Mouse (Mus musculus) MEL (cell line): ENCODE data around the gene Dedd.

ENCODE experiments used
- BHLHE40 ChIP-seq: IDR thresholded peaks from 2 replicates; pipeline ENCODE4 v1.6.1; 2012; ENCODE audit warnings: low read depth, mild to moderate bottlenecking, inconsistent platforms, low read length, improper control_type of control experiment, borderline replicate concordance
- CHD2 ChIP-seq: IDR thresholded peaks from 2 replicates; pipeline ENCODE4 v1.6.1; 2011; ENCODE audit warnings: low read length, improper control_type of control experiment
- CTCF ChIP-seq, 3 experiments: IDR thresholded peaks in 2 of 3; conservative IDR thresholded peaks in 1 of 3; 2 replicates each; pipeline ENCODE4 v1.5.1; 2011 to 2012; ENCODE audit warnings: low read length in 3 of 3, low read depth in 2 of 3, mild to moderate bottlenecking in 2 of 3, improper control_type of control experiment in 1 of 3, inconsistent platforms in 1 of 3, mixed read lengths in 1 of 3, moderate library complexity in 1 of 3; ENCODE audit not compliant: control insufficient read depth in 1 of 3, insufficient read depth in 1 of 3, poor library complexity in 1 of 3, severe bottlenecking in 1 of 3
- ELF1 ChIP-seq: IDR thresholded peaks from 2 replicates; pipeline ENCODE4 v1.6.1; 2014; ENCODE audit warnings: low read depth, mild to moderate bottlenecking, inconsistent platforms, low read length, improper control_type of control experiment, moderate library complexity
- HCFC1 ChIP-seq: IDR thresholded peaks from 2 replicates; pipeline ENCODE4 v1.6.1; 2012; ENCODE audit warnings: low read depth, mild to moderate bottlenecking, inconsistent platforms, low read length, improper control_type of control experiment, moderate library complexity
- KAT2A ChIP-seq: conservative IDR thresholded peaks from 2 replicates; pipeline ENCODE4 v1.6.1; 2012; ENCODE audit warnings: low read depth, low read length, improper control_type of control experiment, inconsistent platforms
- NRF1 ChIP-seq: IDR thresholded peaks from 2 replicates; pipeline ENCODE4 v1.6.1; 2014; ENCODE audit warnings: low read depth, mild to moderate bottlenecking, inconsistent platforms, low read length, improper control_type of control experiment, moderate library complexity; ENCODE audit not compliant: poor library complexity, insufficient read depth, severe bottlenecking
- POLR2A ChIP-seq, 2 experiments: IDR thresholded peaks; 2 replicates each; pipeline ENCODE4 v1.6.1; 2011 to 2012; ENCODE audit warnings: low read length in 2 of 2, mild to moderate bottlenecking in 2 of 2, control low read depth in 1 of 2, improper control_type of control experiment in 1 of 2, low read depth in 1 of 2, moderate library complexity in 1 of 2; ENCODE audit not compliant: control insufficient read depth in 1 of 2, insufficient read depth in 1 of 2, poor library complexity in 1 of 2
- UBTF ChIP-seq: IDR thresholded peaks from 2 replicates; pipeline ENCODE4 v1.6.1; 2012; ENCODE audit warnings: low read depth, mild to moderate bottlenecking, inconsistent platforms, low read length, improper control_type of control experiment, moderate library complexity, borderline replicate concordance; ENCODE audit not compliant: insufficient read depth
- USF1 ChIP-seq: IDR thresholded peaks from 2 replicates; pipeline ENCODE4 v1.6.1; 2014; ENCODE audit warnings: low read depth, mild to moderate bottlenecking, inconsistent platforms, low read length, improper control_type of control experiment, moderate library complexity
- ZC3H11A ChIP-seq: IDR thresholded peaks from 2 replicates; pipeline ENCODE4 v1.6.1; 2012; ENCODE audit warnings: low read depth, mild to moderate bottlenecking, inconsistent platforms, low read length, improper control_type of control experiment
- ZKSCAN1 ChIP-seq: IDR thresholded peaks from 2 replicates; pipeline ENCODE4 v1.6.1; 2012; ENCODE audit warnings: low read depth, mild to moderate bottlenecking, inconsistent platforms, low read length, improper control_type of control experiment, moderate library complexity

DNA sequence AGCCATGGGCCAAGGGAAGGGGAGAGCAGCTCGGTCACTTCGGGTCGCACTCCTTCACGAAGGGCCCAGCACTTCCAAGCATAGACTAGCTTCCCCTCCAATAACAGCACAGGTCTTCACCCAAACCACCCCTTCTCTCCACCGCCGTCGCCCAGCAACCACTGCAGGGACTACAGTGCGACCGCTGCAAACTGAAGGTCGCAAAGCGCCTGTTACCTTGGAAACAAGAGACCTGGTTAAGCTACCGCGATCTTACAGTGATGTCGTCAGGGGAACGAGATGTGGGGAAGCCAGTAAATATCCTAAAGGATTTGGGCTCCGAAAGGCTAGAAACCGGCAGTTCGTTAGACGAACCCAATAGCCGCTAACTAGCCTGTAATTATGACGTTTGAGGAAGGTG, 31.7 kb downstream of the Dedd start, which contains the start of gene Klhdc9:
- no peak for TF ChIP-seq CHD2
- no peak for TF ChIP-seq CTCF (IDR thresholded peaks at IDR 0.05 in 2 of 3, conservative IDR thresholded peaks at IDR 0.05 in 1 of 3; ENCODE audit: control insufficient read depth in 1 of 3, insufficient read depth in 1 of 3, low read depth in 2 of 3, low read length in 3 of 3, poor library complexity in 1 of 3, severe bottlenecking in 1 of 3)
- TF ChIP-seq HCFC1 = no peak
- no peak for TF ChIP-seq BHLHE40
- TF ChIP-seq ZC3H11A = no peak
- TF ChIP-seq NRF1 = no peak
- no peak for TF ChIP-seq USF1
- TF ChIP-seq POLR2A (IDR thresholded peaks at IDR 0.05; ENCODE audit: control insufficient read depth in 1 of 2, insufficient read depth in 1 of 2, low read depth in 1 of 2, low read length in 2 of 2, poor library complexity in 1 of 2) = no peak
- no peak for TF ChIP-seq ELF1
- TF ChIP-seq KAT2A = no peak
- TF ChIP-seq UBTF = no peak
- TF ChIP-seq ZKSCAN1 = no peak
